Mouse (Mus musculus) lung, adult 2 months (tissue): ENCODE results near the gene 4931406P16Rik. TPM values are rescaled to one million over a fixed set of nuclear protein-coding genes. Genes with fewer than 3 reads are reported as not detected.
"Not testable (repeated sequence)": the region's sequence is repeated elsewhere in the genome, so short reads cannot be mapped to it uniquely, and the experiment has no call there.

Source experiments
- DNase-seq: peaks from one replicate; pipeline ENCODE4 v3.0.0; 2022
- H3K4me1 ChIP-seq: fragments of 200-500 bp; 2 replicates; pipeline ENCODE4 v1.6.1; 2011; ENCODE audit warnings: low read length; ENCODE audit not compliant: control insufficient read depth, insufficient read depth
- H3K4me3 ChIP-seq: fragments of 200-500 bp; replicated peaks from 2 replicates; pipeline ENCODE3; 2011; ENCODE audit warnings: low read depth, mild to moderate bottlenecking, control low read depth, low read length; ENCODE audit errors: extremely low read depth
- CTCF ChIP-seq: fragments of 200-500 bp; IDR thresholded peaks from 2 replicates; pipeline ENCODE4 v1.5.1; 2011; ENCODE audit warnings: mild to moderate bottlenecking, low read length, control low read depth; ENCODE audit not compliant: insufficient read depth
- POLR2A ChIP-seq: fragments of 200-500 bp; IDR thresholded peaks from 2 replicates; pipeline ENCODE4 v1.6.1; 2011; ENCODE audit warnings: low read depth, mild to moderate bottlenecking, control low read depth, low read length, borderline replicate concordance; ENCODE audit errors: extremely low read depth
- WGBS: fragments of 180-500 bp; shearing (Covaris S2); methylation state at CpG from one replicate; pipeline ENCODE4 v1.1.7; 2018; 5-methylcytosine and 5-hydroxymethylcytosine counted together
- polyA plus RNA-seq: library from polyadenylated mRNA; depleted of rRNA; stranded (reverse); fragments of >200 nt; gene quantifications from 2 replicates; pipeline ENCODE4 v1.2.3, GENCODE M21; 2012

4931406P16Rik gene
- polyA plus RNA-seq, 1 experiment: 80.0 TPM

DNA sequence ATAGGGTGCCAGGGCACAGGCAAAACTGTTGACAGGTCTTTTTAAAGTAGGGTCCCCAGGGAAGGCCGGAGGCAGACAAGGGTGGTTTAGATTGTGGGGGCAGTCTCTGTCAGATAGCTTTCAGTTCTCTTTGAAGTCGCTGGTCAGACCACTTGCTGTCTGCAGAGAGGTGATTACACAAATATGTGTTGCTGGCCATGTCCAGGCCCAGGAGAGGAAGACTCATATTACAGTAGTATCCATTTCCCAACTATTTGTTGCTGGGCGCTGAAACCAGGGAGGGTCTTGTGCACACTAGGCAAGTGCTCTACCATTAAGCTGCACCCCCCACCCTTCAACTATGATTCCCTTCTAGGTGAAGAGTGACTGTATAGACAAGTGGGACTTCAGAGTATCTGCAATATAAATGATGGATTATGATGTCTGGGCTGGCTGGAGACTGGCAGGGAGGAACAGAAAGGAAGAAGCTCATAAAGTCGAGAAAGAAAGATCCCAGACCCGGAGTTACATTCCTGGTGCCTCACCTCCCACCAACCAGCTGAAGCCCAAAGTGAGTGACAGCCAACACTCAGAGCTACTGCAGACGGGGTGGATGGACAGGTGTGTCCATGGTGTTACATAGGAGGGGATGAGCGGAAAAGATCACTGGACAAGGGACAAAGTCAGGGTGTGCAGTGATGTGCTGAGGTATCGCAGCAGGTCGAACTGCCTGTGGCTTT is 25.3 kb upstream of the 4931406P16Rik start:
- DNase-seq: no peak
- no peaks in the 10 kb centered on the region for H3K4me1 ChIP-seq
- 65% methylated on average over 9 of the region's 9 CpGs for WGBS
- TF ChIP-seq CTCF: no peak
- TF ChIP-seq POLR2A: no peak
- no peak overlapping the region for H3K4me3 ChIP-seq

DNA sequence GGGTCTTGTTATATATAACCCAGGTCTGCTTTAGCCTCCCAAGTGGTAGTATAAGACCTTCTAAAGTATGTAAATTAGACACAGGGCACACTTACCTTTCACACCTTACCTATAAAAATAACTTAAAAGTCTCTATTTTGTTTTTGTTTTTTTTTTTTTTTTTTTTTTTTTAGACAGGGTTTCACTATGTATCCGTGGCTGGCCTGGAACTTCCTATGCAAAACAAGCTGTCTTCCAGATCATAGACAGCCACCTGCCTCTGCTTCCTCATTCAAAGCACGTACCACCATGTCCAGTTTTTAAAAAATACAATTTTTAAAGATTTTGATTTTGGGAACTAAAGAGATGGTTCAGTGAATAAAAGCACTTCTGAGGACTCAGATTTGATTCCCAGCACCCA is 23.9 kb upstream of the 4931406P16Rik start:
- TF ChIP-seq POLR2A: no peak
- TF ChIP-seq CTCF: no peak
- 68% methylated on average over 2 of the region's 2 CpGs for WGBS
- H3K4me1 ChIP-seq: no peaks in the 10 kb centered on the region
- no peak overlapping the region for H3K4me3 ChIP-seq
- no peak for DNase-seq

DNA sequence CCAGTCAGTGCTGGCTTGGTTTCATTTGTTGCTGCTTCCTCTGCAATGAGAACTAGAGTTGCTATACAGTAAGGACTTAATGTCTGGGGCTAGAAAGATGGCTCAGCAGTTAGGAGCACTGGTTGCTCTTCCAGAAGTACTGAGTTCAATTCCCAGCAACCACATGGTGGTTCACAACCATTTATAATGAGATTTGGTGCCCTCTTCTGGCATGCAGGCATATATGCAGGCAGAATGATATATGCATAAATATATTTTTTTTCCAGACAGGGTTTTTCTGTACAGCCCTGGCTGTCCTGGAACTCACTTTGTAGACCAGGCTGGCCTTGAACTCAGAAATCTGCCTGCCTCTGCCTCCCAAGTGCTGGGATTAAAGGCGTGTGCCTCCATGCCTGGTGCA is 23.2 kb upstream of the 4931406P16Rik start:
- WGBS: 95% methylated on average over 1 of the region's 1 CpGs
- H3K4me3 ChIP-seq, DNase-seq, H3K4me1 ChIP-seq: not testable (repeated sequence)

DNA sequence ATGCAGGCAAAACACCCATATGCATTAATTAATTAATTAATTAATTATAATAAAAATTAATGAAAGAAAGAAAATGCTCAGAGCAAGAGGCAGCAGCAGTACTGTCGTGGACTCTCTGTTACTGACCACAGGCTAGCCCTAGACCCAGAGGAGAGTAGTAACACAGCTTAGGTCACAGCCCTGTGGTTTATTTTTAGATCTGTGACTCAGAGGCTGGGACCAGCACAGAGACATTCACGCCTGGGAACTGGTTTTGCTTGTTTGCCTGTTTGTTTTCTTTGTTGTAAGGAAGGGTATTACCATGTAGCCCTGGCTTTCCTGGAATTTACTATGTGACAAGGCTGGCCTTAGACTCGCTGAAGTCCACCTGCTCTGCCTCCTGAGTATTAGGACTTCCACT is 14.1 kb upstream of the 4931406P16Rik start:
- Histone ChIP-seq H3K4me1 (no peaks in the 10 kb centered on the region), H3K4me3 (no peak overlapping the region)
- no peak for DNase-seq
- TF ChIP-seq POLR2A (no peak), CTCF (no peak)
- 32% methylated on average over 3 of the region's 3 CpGs for WGBS

DNA sequence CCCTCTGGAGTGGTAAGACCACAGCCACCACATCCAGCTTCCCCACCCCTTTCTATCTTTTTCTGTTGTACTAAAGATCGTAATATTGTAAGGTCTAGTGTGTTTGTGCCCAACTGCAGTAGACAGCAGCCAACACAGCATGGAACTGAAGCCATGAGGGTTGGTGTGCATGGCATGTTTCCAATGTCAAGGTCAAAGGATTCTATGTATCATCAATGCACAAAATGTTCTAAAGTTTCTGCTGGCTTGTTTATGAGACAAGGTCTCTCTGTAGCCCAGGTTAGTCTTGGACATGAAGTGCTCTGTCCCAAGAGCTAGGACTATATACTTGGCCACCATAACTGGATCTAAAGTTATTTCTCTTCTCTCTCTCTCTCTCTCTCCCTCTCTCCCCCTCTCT is 11.5 kb upstream of the 4931406P16Rik start:
- H3K4me1 ChIP-seq: no peaks in the 10 kb centered on the region
- no peak for DNase-seq
- H3K4me3 ChIP-seq: no peak overlapping the region
- no peak for TF ChIP-seq POLR2A
- TF ChIP-seq CTCF: no peak
- 91% methylated on average over 1 of the region's 1 CpGs for WGBS

DNA sequence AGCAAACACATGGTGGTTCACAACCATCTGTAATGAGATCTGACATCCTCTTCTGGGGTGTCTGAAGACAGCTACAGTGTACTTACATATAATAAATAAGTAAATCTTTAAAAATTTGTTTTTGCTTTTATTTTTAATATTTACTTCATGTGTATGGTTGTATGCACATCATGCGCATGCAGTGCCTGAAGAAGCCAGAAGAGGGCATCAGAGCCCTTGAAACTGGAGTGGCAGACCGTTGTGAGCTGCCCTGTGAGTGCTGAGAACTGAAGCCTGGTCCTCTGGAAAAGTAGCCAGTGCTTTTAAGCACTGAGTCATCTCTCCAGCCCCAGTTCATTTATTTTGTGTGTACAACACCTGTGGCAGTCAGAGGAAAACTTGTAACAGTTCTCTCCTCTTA is 10.7 kb upstream of the 4931406P16Rik start:
- Histone ChIP-seq H3K4me3 (no peak overlapping the region), H3K4me1 (no peaks in the 10 kb centered on the region)
- DNase-seq: no peak
- no peak for TF ChIP-seq POLR2A
- no peak for TF ChIP-seq CTCF
- 95% methylated on average over 2 of the region's 2 CpGs for WGBS

DNA sequence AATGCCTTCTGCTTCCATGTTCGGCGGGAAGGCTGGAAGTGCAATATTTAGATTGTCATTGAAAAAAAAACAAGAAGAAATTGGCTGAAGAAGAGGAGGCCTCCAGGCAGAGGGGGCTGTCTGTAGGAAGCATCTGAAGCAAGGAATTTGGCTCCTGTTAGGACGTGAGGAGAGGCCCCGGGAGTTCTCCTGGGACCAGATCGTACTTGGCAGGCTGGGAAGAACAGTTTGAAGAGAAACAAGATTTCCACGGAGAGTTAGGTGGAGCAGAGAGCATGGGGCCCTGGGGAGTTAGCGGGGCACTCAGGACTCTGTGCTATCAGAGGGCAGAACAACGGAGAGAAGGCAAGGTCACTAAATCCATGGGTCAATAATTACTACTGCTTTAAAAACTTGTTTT is 10.0 kb upstream of the 4931406P16Rik start:
- no peak for DNase-seq
- TF ChIP-seq POLR2A (no peak), CTCF (no peak)
- H3K4me3 ChIP-seq: no peak overlapping the region
- peaks cover 2% of the 10 kb centered on the region for H3K4me1 ChIP-seq
- WGBS: 64% methylated on average over 8 of the region's 8 CpGs

DNA sequence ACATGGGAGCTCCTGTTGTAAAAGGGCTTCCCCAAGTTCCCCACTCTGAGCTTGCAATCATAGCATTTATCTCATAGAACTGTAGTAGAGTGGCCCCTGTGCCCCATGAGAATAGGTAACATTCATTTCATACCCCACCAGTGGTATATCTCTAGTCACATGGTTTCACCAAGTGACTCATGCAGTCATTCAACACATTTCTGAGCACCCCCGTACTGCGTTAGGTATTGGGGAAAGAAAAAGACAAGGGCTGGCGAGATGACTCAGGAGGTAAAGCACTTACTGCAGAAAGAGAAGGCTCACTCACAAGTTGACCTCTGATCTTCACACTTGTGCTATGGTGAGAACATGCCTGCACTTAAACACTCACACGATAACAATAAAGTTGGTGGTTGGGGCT is 8.6 kb upstream of the 4931406P16Rik start:
- H3K4me3 ChIP-seq: no peak overlapping the region
- peaks cover 6% of the 10 kb centered on the region for H3K4me1 ChIP-seq
- no peak for DNase-seq
- WGBS: 75% methylated on average over 4 of the region's 4 CpGs
- TF ChIP-seq CTCF (no peak), POLR2A (no peak)

DNA sequence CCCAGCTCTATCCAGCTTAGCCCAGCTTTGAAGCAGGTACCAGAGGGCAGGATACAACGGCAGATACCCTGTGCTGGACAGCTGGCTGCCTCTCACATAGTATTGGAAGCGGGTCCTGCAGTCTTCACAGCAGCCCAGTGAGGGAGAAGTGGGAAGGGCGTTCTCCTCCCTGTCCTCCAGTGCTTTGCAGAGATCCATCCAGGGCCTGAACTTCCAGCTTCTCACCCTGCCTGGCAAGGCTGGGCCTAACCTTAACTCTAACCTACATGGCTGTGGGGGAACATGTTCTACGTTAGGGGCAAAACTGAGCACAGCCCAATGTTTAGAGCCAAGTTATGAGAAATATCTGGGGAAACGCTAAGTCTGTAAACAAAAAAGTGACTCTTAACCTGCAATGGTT is 7.8 kb upstream of the 4931406P16Rik start:
- TF ChIP-seq POLR2A (no peak), CTCF (no peak)
- WGBS: 70% methylated on average over 5 of the region's 5 CpGs
- Histone ChIP-seq H3K4me1 (peaks cover 6% of the 10 kb centered on the region), H3K4me3 (no peak overlapping the region)
- no peak for DNase-seq

DNA sequence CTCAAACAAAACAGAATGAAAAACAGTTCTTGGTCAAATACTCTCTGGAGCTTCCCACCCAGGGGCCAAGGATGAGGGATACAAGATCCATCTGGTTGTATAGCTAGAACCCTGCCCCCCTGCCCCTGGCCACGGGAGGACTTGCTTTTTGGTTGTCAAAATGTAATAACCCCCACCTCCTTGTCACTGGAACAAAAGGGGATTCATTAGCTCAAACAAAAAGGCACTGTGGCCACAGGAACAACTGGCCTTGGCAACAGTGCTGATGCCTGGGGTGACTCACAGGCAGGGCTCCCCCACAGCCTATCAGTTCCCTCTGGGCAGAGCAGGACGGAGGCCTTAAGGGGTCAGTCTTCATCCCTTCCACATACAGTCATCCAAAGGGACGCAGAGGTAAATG is 6.6 kb upstream of the 4931406P16Rik start:
- no peak for DNase-seq
- TF ChIP-seq CTCF (no peak), POLR2A (no peak)
- no peak overlapping the region for H3K4me3 ChIP-seq
- peaks cover 6% of the 10 kb centered on the region for H3K4me1 ChIP-seq
- WGBS: 39% methylated on average over 3 of the region's 3 CpGs
